Mouse (Mus musculus): ENCODE measurements at regions not wholly inside any gene's neighbourhood (a gene's known extent, or its start where the extent isn't known, plus 50 kb on each side); places are given as distances from the start of the nearest gene placed in this dataset.

DNA sequence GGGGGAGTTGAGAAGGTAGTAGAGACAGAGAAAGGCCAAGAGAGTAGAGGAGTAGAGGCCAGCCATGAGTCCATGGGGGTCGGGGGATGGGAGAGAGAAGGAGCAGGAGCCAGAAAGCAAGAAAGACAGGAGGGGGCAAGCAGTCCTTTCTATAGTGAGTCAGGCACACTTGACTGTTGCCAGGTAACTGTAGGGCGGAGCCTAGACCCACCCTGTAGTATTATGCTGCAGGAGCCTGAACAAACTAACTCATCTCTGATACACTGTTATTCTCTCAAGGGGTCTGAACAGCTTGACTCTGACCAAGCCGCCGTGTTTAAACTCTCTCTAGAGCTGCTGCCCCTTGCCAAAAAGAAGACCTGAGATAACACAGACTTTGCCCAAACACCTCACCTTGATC is 130.6 kb downstream of the Cand1 start:
- TF ChIP-seq CTCF (conservative IDR thresholded peaks at IDR 0.05; ENCODE audit: low read length) (no peak), NANOG (IDR thresholded peaks at IDR 0.05; ENCODE audit: borderline replicate concordance, low read length) (no peak), POU5F1 (IDR thresholded peaks at IDR 0.05; ENCODE audit: borderline replicate concordance, low read length) (no peak)

Data from E14TG2a.4 (cell line).